Mouse (Mus musculus) thymus, postnatal 36 days (tissue): ENCODE results near the gene Kif19a.

Experiments
- DNase-seq, 2 experiments: peaks; one replicate each; pipeline ENCODE4 v3.0.0; 2022; ENCODE audit warnings: mixed read lengths in 2 of 2

The Kif19a gene

DNA sequence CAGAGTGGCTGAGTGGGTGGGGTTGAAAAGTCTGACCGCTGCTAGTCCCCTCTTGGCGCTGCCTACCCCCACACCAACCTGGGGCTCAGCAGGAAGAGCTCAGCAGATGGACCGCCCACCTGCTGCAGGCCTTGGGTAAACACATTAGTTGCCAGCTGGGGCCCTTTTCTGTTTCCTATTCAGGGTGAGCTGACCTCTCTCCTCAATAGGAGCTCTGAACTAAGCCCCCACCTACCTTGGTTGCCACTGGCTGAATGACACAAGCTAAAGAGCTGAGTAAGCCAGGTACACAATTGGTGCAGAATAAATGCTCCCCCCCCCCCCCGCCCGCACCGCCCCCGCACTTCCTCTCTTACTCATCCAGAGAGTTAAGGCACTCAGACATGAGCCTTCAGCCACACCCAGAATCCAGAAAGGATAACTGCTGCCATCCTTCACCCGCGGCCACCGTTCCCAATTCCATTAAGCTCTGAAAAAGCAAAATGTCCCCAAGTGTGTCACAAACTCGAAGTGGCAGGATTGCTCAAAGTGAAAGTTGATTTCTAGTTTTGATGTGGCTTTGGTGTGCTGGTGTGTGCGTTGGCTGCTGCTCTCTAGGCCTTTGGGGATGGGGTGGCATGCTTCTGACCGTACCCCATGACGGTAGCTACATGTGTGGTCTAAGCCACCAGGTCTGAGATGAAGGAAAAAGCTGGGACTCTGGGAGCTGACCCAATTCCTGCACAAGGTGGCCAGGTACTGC is 42.7 kb downstream of the Kif19a start:
- DNase-seq, result no peak

DNA sequence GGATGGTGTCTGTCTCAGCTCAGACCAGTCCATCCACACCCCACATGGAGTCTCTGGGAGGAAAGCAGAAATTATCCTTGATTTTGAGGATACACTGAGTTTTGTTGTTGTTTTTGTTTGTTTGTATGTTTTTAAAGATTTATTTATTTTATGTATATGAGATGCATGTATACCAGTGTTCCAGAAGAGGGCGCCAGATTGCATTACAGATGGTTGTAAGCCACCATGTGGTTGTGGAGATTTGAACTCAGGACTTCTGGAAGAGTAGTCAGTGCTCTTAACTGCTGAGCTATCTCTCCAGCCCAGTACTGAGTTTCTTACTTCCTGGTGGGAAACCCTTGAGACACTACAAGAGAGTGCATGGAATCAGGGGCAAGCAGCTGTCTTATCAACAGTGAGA is 44.2 kb downstream of the Kif19a start:
- DNase-seq, result no peak

DNA sequence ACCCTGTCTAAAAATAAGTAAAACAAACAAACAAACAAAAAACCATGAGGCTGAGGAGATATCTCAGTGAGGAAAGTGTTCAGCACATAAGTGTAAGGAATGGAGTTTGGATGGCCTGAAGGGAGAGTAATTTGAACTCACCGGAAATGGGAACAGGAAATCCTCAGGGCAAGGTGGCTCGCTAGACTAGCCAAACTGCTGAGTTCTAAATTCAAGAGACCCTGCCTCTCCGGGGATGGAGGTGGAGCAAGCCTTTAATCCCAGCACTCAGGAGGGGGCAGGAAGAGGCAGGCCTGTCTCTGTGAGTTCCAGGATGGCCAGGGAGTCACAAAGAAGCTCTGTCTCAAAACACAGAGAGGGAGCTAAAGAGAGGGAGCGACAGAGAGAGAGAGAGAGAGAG is 45.2 kb downstream of the Kif19a start:
- no peak for DNase-seq

DNA sequence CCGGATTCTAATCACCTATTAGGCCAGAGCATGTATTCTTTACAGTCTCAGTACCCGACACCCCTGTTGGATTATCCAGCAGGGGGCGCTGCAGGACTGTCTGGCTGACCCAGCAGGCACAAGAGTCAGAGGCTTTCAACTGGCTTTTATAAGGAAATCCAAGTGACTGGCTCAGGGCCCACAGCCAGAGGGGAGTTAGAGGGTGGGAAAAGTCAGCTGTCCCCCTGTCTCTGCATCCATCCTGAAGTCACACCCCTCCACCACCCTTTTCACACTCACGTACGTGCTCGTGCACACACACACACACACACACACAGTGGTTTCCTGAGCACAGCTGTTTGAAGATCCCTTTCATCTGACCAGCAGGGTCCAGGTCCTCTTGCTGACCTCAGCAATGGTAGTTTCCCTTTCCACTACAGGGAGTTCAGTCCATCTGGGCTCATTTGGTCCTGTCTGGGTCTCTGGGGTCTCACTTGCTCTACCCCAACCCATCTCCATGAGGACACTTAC is 47.6 kb downstream of the Kif19a start:
- peak; percentile 76 to 81 for DNase-seq

DNA sequence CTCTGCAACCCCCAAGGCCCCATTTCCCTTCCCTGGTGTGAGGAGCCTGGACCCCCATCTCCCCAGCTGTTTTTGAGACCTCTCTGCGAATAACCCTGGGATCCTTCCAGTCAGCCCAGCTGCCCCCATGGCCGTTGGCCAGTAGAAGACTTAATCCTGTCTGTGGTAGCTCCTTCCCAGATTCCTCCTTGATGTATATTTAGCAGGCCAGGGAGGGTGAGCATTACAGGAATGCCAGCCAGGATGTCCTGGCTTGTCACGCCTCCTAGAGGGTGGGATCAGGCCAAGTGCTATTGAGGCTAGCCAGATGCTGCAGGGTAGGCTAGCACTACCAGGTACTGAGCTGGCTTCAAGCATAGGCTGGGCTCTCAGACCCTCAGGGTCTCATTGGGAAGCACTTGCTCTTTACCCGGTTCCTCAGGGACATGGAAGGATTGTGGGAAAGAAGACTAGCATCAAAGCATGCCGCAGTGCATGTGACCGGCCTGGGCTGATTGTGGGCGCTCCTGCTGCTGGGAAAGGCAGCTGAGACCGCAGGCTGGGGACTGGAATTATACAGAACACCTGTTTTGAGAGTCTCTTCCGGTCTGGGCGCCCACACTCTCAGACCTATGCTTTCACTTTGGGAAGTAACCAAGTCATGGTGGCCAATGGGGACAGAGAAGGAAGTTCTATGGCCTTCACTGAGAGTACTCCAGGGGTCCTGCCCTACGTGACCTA is 49.8 kb downstream of the Kif19a start:
- DNase-seq, result no peak

DNA sequence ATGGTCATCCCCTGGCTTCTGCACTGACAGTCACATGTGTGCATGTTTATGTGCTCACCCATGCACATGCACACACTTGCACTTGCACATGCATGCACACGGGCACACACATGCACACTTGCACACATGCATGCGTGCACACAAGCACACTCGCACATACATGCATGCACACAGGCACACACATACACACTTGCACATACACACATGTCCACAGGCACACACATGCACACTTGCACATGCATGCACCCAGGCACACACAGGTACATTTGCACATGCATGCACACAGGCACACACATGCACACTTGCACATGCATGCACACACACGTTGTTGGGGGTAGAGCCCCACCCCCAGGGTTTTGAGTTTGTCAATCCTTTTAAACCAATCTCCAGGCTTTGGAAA is 51.7 kb downstream of the Kif19a start:
- no peak for DNase-seq

DNA sequence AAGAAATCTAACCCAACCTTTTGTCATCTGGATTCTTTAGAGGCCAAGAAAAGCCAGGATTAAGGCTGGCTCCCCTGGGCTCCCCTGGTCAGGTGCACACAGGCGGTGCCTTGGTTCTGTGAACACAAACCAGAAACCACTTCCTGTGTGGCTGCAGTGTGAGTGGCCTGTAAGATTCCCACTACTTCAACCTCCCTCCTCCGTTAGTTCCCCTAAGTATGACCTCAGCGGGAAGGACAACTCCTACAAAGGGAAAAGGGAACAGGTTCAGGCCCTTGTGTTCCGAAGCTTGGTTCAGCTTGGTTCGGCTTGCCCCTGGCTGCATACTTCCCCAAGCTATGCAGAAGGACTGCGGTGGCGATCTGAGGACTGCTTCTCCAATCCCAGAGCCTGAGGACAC is 53.0 kb downstream of the Kif19a start:
- DNase-seq, result no peak

DNA sequence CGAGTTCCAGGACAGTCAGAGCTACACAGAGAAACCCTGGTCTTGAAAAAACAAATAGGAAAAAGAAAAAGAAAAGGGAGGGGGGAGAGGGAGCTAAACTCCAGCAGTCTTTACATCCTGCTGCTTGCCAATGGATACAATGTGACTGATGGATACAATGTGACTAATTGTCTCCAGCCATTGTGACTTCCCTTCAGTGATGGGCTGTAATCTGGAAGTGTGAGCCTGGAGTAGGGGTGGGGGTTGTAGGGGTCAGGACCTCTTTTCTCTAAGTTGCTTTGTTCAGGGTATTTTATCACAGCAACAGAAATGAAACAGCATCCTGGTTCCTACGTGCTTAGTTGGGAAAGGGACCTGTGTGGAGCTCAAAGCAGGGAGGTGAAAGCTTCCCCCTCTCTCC is 53.9 kb downstream of the Kif19a start:
- DNase-seq, result no peak

DNA sequence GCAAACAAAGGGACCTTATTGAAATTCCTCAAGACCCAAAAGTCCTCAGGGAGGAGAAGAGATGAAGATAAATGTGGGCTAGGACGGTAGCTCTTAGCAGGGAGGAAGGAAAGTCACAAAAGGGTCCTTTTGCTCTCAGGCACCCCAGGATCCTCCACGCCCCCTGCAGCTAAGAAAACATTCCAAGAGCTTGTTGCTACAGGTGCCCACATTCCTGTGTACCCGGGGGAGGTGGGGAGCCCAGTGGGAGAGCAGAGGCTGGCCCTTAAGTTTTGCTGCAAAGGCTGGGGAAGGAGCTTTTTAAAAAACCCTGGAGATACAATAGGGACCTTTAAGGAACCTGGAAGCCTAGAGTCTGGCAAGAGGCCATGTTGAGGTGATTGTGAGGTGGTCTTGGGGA is 55.3 kb downstream of the Kif19a start:
- no peak for DNase-seq

DNA sequence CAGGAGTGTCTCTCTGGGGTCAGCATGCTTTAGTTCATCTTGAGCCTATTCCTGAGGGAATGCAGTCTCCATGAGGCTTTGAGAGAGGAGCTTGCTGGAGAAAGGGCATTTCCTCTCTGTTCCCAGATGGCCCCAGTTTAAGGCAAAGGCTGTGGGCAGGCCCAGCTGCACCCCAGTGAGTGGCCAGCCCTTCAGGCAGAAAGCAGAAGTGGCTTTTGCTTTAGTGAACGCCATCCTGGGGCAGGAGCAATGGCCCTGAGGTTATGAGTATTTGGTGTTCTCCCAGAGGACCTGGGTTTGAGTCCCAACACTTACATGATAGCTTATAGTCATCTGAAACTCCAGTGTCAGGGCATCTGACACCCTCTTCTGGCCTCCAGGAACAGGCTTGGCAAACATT is 56.1 kb downstream of the Kif19a start:
- DNase-seq, result no peak

DNA sequence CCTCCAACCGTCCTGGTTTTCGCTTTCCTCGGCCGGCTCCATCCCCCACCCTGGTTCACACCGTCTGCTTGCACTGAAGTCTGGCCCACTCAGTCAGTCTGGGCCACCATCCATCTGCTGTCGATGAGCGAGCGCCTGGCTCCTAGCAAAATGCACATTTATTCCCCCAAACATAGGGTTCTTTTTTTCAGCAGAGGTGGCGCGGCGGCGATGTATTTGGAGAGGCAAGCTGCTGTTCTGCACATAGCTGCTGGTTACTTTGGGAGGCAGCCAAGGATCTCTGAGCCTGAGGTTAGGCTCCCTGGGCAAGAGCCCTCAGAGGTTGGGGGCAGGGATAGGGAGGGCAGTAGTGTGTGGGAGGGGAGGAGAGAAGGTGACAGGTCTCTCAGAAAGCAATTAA is 57.5 kb downstream of the Kif19a start:
- no peak for DNase-seq

DNA sequence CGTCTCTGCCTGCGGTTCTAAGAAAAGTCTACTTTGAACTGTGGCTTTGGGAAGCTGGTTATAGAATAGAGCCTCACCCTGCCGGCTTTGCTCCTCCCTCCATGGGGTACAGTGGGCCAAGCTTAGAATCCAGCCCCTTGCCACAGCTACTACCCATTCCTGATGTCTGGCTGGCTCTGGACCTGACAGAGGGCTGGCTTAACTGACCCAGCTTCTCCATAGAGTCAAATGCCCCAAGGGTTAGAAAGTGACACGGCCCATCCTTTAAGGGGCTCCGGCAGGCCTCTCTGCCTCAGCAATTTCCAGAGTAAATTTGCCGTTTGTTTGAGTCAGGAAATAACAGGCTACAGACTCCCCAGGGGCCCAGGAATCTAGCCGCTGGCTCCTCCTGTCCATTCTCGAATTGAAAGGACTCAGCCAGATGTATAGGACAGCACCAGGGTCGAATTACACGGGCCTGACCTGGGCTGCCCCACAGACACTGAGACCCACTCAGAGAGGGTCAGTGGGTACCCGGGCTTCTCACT is 58.1 kb downstream of the Kif19a start:
- DNase-seq, result no peak

DNA sequence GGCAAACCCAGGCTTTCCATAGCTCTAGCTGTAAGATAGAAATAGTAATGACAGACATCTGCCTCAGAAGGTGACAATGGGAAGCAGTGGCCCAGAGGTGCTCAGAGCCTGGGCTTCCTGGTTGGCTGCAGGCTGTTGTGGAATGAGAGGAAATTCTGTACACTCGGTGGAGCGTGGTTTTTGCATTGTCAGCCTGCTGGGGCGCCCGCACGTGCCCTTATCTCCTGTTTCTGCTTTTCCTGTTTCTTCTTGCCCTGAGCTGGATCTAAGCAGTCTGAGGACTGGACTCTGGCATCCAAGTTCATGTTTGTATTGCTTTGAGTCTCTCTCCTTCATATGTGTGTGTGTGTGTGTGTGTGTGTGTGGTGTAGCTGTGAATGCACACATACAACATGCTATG is 61.5 kb downstream of the Kif19a start:
- DNase-seq, result no peak

DNA sequence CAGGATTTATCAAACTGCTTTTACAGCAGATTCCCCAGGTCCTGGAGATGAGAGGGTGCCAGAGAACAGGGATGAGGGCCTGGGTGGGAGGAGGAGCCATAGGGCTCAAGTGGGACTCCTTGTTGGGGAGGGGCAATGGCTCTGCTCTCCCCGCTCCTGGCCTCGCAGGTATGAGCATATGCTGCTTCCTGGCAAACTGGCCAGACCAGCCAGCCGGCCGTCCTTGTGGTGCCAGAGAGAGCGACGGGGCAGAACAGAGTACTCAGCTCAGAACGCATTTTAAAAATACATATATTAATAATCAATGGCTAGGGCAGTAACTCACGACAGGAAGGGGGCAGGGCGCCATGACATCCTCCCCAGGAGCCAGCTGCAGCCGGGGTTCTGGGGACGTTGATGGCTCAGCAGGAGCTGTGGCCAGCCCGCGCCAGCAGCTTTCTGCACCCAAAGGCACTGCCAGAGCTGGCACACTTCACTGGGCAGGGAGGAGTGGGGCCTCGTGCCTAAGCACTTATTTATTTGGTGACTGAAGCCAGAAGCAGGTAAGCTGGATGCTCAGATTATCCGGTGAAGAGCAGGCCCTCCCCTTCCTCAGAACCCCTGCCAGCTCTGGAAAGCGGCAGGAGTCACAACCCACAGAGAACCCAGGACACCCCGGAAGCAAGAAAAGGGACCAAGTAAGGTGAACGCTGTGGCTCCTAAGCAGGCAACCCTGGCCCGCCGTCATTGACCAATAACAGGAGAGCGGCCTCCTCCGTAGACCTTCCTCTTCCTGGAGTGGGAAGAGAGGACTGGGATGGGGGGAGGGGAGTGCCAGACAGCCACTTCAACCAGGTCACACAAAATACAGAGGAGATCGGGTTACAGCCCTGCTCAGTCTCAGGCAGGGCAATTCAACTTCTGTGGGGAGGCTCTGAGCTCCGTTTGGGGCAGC is 64.6 kb downstream of the Kif19a start:
- no peak for DNase-seq

DNA sequence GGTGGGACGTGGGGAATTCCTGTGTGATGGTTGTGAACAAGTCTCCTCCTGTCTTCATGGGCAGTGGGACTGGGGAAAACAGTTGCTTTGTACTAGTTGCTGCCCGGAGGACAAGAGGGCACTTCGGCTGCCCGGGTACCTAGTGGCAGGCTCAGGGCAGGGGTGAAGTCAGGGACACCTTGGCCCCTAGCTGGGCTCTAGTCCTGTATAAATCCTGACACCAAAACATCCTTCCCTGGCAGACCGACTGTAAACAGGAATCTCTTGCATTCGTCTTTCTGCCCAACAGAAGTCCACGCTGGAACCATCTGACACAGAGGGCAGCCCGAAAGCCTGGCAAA is 65.2 kb downstream of the Kif19a start:
- DNase-seq, result no peak

DNA sequence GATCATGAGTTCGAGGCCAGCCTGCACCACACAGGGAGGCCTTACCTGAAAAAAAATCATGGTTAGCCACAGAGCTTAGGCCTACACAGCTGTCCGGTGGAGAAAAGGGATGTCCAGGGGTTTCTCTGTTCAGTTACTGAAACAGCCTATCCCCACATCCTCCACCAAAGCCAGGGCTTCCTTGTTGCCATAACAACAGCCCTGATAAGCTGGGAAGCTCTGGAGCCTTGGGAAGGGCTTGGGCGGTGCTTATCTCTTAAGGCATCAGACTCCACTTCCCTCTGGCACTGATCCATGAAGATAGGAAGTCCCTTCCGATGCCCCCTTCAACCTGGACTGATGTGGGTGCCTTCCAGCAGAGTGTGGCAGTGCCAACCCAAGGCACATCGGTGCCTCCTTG is 68.0 kb downstream of the Kif19a start:
- DNase-seq, result no peak
